Mouse (Mus musculus): ENCODE data around the gene Pitpnm2. TPM values are rescaled to one million over a fixed set of nuclear protein-coding genes. Genes with fewer than 3 reads are reported as not detected.

Pitpnm2 gene
- polyA plus RNA-seq, 1 experiment from 2014 or later: 3.4 TPM

DNA sequence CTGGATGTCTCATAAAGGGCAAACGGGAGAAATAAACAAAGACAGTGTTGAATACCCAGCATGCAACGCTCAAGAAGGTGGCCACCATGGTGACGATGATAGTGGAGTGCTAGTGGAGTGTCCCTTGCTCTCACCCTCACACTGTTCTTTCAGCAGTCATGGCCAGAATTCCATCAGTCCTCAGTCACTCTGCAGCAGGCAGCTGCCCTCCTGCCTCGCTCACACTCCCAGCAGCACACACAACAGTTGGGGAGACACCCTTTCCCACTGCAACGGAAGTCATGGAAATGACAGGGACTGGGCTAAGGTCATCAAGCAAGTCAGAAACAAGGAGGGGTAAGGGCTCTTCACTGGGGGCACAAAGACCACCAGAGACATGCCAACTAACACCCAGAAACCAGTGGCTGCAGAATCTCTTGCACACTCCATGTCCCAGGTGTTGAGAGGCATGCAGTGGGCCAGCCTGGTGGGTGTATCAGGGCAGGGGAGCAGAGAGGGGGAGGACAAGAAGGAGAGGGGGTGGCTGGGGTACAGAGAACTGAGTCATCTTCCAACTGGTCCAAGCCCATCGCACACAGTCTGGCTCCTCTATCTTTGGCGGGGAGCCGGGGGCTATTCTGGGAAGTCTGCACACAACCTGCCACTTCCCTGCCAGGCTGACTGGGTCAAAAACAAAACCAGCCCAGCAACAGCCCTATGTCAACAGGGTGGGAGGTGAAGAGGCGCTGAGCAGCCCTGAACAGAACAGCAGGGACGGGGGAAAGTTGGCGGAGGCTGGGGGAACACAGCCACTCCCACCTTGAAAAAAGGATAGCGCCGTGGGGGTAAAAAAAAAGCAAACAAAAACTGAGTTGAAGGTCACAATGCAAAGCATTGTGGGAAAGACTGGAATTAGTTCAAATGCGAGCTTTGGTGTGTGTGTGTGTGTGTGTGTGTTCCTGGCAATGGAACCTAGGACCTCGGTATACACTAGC, 76.3 kb downstream of the Pitpnm2 start:
- Histone ChIP-seq H3K4me2 (ENCODE audit: low read depth, low read length) (no peak overlapping the region), H3K4me3 (ENCODE audit: low read depth, low read length) (no peak overlapping the region), H3K36me3 (replicated peaks; ENCODE audit: control insufficient read depth, insufficient read depth, low read depth, low read length) (no peaks in the 10 kb centered on the region), H3K27me3 (ENCODE audit: control insufficient read depth, insufficient read depth, low read length) (no peaks in the 10 kb centered on the region), H3K27ac (replicated peaks; ENCODE audit: low read depth, low read length) (no peak overlapping the region), H3K9me3 (replicated peaks; ENCODE audit: control insufficient read depth, low read length) (no peaks in the 10 kb centered on the region), H3K4me1 (ENCODE audit: control insufficient read depth, insufficient read depth, low read length) (peaks cover 3% of the 10 kb centered on the region), H3K9ac (replicated peaks; ENCODE audit: low read length) (no peak overlapping the region; the same call in 1 of the 2 replicates)
- ATAC-seq (replicated peaks; ENCODE audit: insufficient number of reproducible peaks, low FRiP score, low TSS enrichment, low read depth) (no peak), DNase-seq (ENCODE audit: low spot score) (no peak)
- WGBS: 78% methylated on average over 15 of the region's 15 CpGs

DNA sequence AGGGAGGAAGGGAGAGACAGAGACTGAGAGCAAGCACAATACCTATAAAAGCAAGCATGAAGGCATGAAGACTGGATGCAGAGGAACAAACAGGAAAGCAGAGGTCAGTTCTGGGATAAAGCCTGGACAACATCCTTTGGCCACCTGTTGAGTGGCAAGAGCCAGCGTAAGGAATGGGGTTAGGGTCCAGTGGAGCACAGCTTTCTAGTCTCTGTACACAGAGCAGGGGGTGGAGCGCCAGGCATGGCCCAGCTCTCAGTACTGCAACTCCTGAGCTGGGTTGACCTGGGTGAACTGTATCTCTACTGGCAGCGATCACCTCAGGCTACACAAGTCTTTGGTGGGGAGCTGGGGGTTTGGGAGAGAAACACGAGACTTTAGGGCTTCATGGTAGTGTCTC, 77.3 kb downstream of the Pitpnm2 start:
- Histone ChIP-seq H3K4me1 (ENCODE audit: control insufficient read depth, insufficient read depth, low read length) (peaks cover 3% of the 10 kb centered on the region), H3K9me3 (replicated peaks; ENCODE audit: control insufficient read depth, low read length) (no peaks in the 10 kb centered on the region), H3K36me3 (replicated peaks; ENCODE audit: control insufficient read depth, insufficient read depth, low read depth, low read length) (no peaks in the 10 kb centered on the region), H3K4me2 (ENCODE audit: low read depth, low read length) (no peak overlapping the region), H3K9ac (replicated peaks; ENCODE audit: low read length) (no peak overlapping the region), H3K27me3 (ENCODE audit: control insufficient read depth, insufficient read depth, low read length) (no peaks in the 10 kb centered on the region), H3K4me3 (ENCODE audit: low read depth, low read length) (no peak overlapping the region), H3K27ac (replicated peaks; ENCODE audit: low read depth, low read length) (no peak overlapping the region)
- DNase-seq (ENCODE audit: low spot score) (no peak), ATAC-seq (replicated peaks; ENCODE audit: insufficient number of reproducible peaks, low FRiP score, low TSS enrichment, low read depth) (no peak)
- 79% methylated on average over 4 of the region's 4 CpGs for WGBS

DNA sequence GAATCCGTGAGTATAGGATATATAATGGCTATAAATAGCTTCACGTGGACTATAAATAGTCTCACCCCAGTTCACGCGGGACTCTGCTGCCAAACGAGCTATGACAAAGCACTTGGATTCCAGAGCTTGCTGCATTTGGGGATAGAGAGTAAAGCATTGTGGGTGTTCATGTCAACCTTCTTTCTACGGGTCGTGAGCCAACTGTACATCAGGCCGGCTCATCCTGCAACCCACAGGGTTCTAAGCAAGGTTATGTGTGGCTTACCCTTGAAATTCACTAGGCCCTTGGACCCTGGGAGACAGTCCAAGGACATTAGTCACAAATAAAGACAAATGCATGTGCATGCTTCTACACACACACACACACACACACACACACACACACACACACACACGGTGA, 77.8 kb downstream of the Pitpnm2 start:
- WGBS: 79% methylated on average over 9 of the region's 9 CpGs
- Histone ChIP-seq H3K27me3 (ENCODE audit: control insufficient read depth, insufficient read depth, low read length) (no peaks in the 10 kb centered on the region), H3K9me3 (replicated peaks; ENCODE audit: control insufficient read depth, low read length) (no peaks in the 10 kb centered on the region), H3K9ac (replicated peaks; ENCODE audit: low read length) (no peak overlapping the region), H3K4me3 (ENCODE audit: low read depth, low read length) (no peak overlapping the region), H3K4me2 (ENCODE audit: low read depth, low read length) (no peak overlapping the region), H3K27ac (replicated peaks; ENCODE audit: low read depth, low read length) (no peak overlapping the region), H3K36me3 (replicated peaks; ENCODE audit: control insufficient read depth, insufficient read depth, low read depth, low read length) (no peaks in the 10 kb centered on the region), H3K4me1 (ENCODE audit: control insufficient read depth, insufficient read depth, low read length) (no peaks in the 10 kb centered on the region)
- ATAC-seq (replicated peaks; ENCODE audit: insufficient number of reproducible peaks, low FRiP score, low TSS enrichment, low read depth) (no peak), DNase-seq (ENCODE audit: low spot score) (no peak)

DNA sequence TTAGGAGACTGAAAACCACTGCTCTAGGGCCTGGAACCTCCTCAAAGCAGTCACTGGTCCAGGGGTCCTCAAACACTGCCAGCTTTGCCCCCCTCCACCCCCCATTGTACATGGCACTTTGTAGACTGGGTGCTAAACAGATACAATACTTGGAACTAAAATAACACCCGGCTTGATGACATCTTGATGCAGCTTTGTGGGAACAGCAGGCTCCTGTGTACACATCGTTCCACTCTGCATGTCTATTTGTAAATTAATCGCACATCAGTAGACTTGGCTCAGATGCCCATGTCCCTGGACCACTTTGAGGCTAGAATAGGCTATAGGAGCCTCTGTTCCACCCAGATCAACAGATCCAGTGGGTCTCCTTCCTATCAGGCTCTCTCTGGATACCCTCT, 80.3 kb downstream of the Pitpnm2 start:
- no peak for ATAC-seq (replicated peaks; ENCODE audit: insufficient number of reproducible peaks, low FRiP score, low TSS enrichment, low read depth)

DNA sequence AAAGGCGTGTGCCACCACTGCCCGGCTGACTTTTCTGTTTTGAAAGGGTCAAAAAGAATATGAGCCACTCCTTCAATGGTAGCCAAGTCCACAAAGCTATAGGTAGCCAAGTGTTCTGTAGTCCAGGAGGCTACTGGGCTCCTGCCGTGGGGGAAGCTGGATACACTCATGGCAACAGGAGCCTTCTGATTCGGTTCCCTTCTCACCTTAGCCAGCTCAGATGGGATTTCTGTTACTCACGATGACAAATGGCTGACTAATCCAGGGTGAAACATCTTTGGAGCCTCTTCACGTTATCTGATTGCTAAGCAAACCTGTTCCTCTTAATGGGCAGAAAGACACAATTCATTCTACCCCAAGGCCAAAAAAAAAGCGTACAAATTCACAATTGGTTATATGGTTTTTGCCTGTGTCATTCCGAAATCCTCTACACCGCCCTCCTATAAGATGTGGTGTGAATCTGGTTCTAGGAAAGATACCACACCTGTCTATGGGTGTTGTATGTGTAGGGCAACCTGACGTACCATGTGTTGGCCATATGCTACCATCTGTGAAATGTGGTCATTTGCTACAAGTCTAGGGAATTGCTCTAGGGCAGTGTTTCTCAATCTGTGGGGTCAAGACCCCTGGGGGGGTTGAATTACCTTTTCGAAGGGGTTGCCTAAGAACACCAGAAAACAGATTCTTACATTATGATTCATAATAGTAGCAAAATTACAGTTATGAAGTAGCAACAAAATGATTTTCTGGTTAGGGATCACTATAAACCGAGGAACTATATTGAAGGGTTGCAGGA, 80.9 kb downstream of the Pitpnm2 start:
- Histone ChIP-seq H3K27me3 (ENCODE audit: control insufficient read depth, insufficient read depth, low read length) (no peaks in the 10 kb centered on the region), H3K27ac (replicated peaks; ENCODE audit: low read depth, low read length) (no peak overlapping the region), H3K9ac (replicated peaks; ENCODE audit: low read length) (no peak overlapping the region), H3K4me2 (ENCODE audit: low read depth, low read length) (no peak overlapping the region), H3K9me3 (replicated peaks; ENCODE audit: control insufficient read depth, low read length) (no peaks in the 10 kb centered on the region), H3K36me3 (replicated peaks; ENCODE audit: control insufficient read depth, insufficient read depth, low read depth, low read length) (no peaks in the 10 kb centered on the region), H3K4me3 (ENCODE audit: low read depth, low read length) (no peak overlapping the region), H3K4me1 (ENCODE audit: control insufficient read depth, insufficient read depth, low read length) (peaks cover 4% of the 10 kb centered on the region)
- ATAC-seq (replicated peaks; ENCODE audit: insufficient number of reproducible peaks, low FRiP score, low TSS enrichment, low read depth): no peak
- 78% methylated on average over 12 of the region's 12 CpGs for WGBS
- DNase-seq (ENCODE audit: low spot score): no peak

More for the DNA sequence above, 80.3 kb downstream of the Pitpnm2 start:
- no peak overlapping the region for H3K4me2 ChIP-seq (ENCODE audit: low read depth, low read length)
- peaks cover 4% of the 10 kb centered on the region for H3K4me1 ChIP-seq (ENCODE audit: control insufficient read depth, insufficient read depth, low read length)
- no peak for DNase-seq (ENCODE audit: low spot score)
- no peaks in the 10 kb centered on the region for H3K9me3 ChIP-seq (replicated peaks; ENCODE audit: control insufficient read depth, low read length)
- H3K27me3 ChIP-seq (ENCODE audit: control insufficient read depth, insufficient read depth, low read length): no peaks in the 10 kb centered on the region
- H3K27ac ChIP-seq (replicated peaks; ENCODE audit: low read depth, low read length): no peak overlapping the region
- no peak overlapping the region for H3K9ac ChIP-seq (replicated peaks; ENCODE audit: low read length)
- no peak overlapping the region for H3K4me3 ChIP-seq (ENCODE audit: low read depth, low read length)
- 81% methylated on average over 3 of the region's 3 CpGs for whole genome bisulfite sequencing
- H3K36me3 ChIP-seq (replicated peaks; ENCODE audit: control insufficient read depth, insufficient read depth, low read depth, low read length): no peaks in the 10 kb centered on the region

DNA sequence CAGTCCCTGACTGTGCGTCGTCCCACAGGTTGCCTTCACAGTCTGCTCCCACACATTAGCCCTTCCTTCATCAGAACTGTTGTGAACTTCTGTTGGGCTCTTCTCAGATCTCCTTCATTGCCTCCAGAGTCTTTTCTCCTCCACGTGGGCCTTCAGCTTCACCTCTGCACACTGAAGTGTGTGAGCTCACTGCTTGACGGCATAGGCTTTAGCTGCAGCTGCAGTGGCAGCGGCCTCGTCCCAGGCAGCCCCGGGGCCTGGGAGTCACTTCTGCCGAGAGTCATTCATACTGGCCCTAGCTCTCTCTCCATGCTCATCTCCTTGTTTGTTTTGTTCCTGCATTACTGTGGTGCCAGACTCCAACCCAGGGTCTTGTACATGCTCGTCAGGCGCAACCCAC, 81.9 kb downstream of the Pitpnm2 start:
- Histone ChIP-seq H3K4me1 (ENCODE audit: control insufficient read depth, insufficient read depth, low read length) (peaks cover 4% of the 10 kb centered on the region), H3K9ac (replicated peaks; ENCODE audit: low read length) (no peak overlapping the region), H3K27ac (replicated peaks; ENCODE audit: low read depth, low read length) (no peak overlapping the region), H3K9me3 (replicated peaks; ENCODE audit: control insufficient read depth, low read length) (no peaks in the 10 kb centered on the region), H3K36me3 (replicated peaks; ENCODE audit: control insufficient read depth, insufficient read depth, low read depth, low read length) (no peaks in the 10 kb centered on the region), H3K4me2 (ENCODE audit: low read depth, low read length) (no peak overlapping the region), H3K27me3 (ENCODE audit: control insufficient read depth, insufficient read depth, low read length) (no peaks in the 10 kb centered on the region), H3K4me3 (ENCODE audit: low read depth, low read length) (no peak overlapping the region)
- ATAC-seq (replicated peaks; ENCODE audit: insufficient number of reproducible peaks, low FRiP score, low TSS enrichment, low read depth) (no peak), DNase-seq (ENCODE audit: low spot score) (no peak)
- WGBS: 65% methylated on average over 10 of the region's 10 CpGs

DNA sequence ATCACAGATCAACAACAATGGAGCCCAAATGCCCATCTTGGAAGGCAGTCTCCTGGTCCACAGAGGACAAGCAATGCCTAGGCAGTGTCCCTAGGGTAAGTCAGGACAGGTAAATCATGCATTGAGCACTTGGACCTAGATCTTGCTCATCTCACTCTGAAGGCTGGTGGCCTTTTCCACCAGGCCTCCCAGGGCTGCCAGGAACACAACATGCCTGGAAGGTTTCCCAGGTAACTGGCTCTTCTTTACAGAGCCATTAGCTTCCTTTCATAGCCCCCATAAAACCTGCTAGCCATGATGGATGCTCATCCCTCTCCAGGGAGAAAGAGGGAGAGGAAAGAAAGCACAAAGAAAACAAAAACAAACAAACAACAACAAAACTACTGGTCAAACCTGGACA, 82.8 kb downstream of the Pitpnm2 start:
- no peak overlapping the region for H3K27ac ChIP-seq (replicated peaks; ENCODE audit: low read depth, low read length)
- no peak overlapping the region for H3K4me3 ChIP-seq (ENCODE audit: low read depth, low read length)
- H3K4me1 ChIP-seq (ENCODE audit: control insufficient read depth, insufficient read depth, low read length): peaks cover 4% of the 10 kb centered on the region
- no peak overlapping the region for H3K9ac ChIP-seq (replicated peaks; ENCODE audit: low read length)
- no peak for ATAC-seq (replicated peaks; ENCODE audit: insufficient number of reproducible peaks, low FRiP score, low TSS enrichment, low read depth)
- H3K36me3 ChIP-seq (replicated peaks; ENCODE audit: control insufficient read depth, insufficient read depth, low read depth, low read length): no peaks in the 10 kb centered on the region
- H3K27me3 ChIP-seq (ENCODE audit: control insufficient read depth, insufficient read depth, low read length): no peaks in the 10 kb centered on the region
- no peak for DNase-seq (ENCODE audit: low spot score)
- H3K9me3 ChIP-seq (replicated peaks; ENCODE audit: control insufficient read depth, low read length): no peaks in the 10 kb centered on the region
- H3K4me2 ChIP-seq (ENCODE audit: low read depth, low read length): no peak overlapping the region
